Mouse (Mus musculus): ENCODE results near the gene Ltbp2. TPM values are rescaled to one million over a fixed set of nuclear protein-coding genes. Genes with fewer than 3 reads are reported as not detected.

Gene Ltbp2
- total and polyA plus RNA-seq, 2 experiments from 2014 or later: 1.1 to 8.1 TPM

DNA sequence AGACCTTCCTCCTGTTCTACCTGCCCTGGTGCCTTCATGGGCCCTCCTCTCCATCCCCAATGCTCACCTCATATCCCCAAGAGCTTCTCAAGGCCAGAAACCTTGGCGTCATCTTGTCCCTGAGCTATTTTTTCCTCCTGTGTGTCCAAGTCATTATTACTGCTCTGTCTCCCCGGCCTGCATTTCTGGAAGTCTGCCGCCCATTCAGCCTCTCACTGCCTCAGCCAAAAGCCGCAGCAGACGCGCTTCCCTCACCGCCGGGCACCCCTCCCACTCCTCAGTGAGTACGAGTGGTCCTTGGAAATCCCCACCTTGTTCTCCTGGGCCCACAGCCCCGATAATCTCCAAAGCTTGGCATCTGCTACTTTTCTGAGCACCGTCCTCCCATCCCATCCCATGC is 3.8 kb upstream of the Ltbp2 start:
- TF ChIP-seq CTCF (IDR thresholded peaks at IDR 0.05; ENCODE audit: low read depth) (no peak), EP300 (IDR thresholded peaks at IDR 0.05; ENCODE audit: low read depth) (no peak)
- no peak overlapping the region for H3K27ac ChIP-seq (ENCODE audit: low read depth)
- no peaks in the 10 kb centered on the region for H3K4me1 ChIP-seq (ENCODE audit: control insufficient read depth, insufficient read depth)
- no peaks in the 10 kb centered on the region for H3K9me3 ChIP-seq (replicated peaks; ENCODE audit: control insufficient read depth, low read length)
- 36% methylated on average over 11 of the region's 11 CpGs for WGBS
- no peaks in the 10 kb centered on the region for H3K36me3 ChIP-seq (replicated peaks; ENCODE audit: control insufficient read depth, insufficient read depth, low read length)
- ATAC-seq (ENCODE audit: insufficient read depth, low read depth) (no peak), DNase-seq (ENCODE audit: low spot score) (no peak)
- H3K4me2 ChIP-seq (ENCODE audit: low read depth, low read length): no peak overlapping the region
- peaks cover 62% of the 10 kb centered on the region for H3K27me3 ChIP-seq (ENCODE audit: control insufficient read depth, insufficient read depth, low read length)
- no peak overlapping the region for H3K4me3 ChIP-seq (ENCODE audit: low read depth, low read length)
- H3K9ac ChIP-seq (replicated peaks; ENCODE audit: low read depth, low read length): no peak overlapping the region

DNA sequence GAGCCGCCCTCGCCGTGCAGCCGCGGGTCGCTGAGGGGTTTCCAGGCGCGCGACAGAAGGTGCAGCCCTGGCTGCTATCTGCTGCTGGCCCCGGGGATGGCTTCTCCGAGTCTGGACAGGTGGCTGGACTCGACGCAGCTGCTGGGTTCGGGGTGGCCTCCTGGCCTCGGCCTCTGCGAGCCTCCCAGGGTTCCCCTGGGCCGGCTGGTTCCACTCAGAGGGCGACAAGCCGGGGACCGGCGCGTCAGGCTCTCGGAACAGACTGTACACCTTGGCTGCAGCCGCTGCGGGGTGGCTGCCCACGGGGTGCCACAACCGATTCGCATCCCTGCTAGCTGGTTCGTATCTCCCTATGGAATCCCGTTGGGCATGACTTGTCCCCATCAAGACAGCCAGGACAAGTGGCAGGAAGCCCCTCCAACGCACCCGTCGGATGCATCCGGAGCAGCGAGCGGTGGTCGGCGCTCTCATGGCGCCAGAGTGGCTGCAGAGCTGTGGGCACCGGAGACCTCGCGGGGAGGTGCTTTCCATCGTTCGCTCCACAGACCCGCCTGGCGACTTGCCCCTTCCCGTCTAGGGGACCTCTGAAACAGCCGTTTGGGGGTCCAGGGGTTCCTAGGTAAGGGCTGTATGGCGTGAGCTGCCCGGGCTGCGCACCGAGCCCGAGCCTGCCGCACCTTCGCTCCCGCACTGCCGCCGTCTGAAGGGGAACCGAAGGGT is 411 bp downstream of the Ltbp2 start:
- Histone ChIP-seq H3K27me3 (ENCODE audit: control insufficient read depth, insufficient read depth, low read length) (peaks cover 70% of the 10 kb centered on the region), H3K9me3 (replicated peaks; ENCODE audit: control insufficient read depth, low read length) (no peaks in the 10 kb centered on the region), H3K9ac (replicated peaks; ENCODE audit: low read depth, low read length) (no peak overlapping the region; the same call in 1 of the 2 replicates), H3K4me3 (ENCODE audit: low read depth, low read length) (peak overlapping the region; percentile 52), H3K27ac (ENCODE audit: low read depth) (no peak overlapping the region), H3K4me1 (ENCODE audit: control insufficient read depth, insufficient read depth) (no peaks in the 10 kb centered on the region), H3K36me3 (replicated peaks; ENCODE audit: control insufficient read depth, insufficient read depth, low read length) (no peaks in the 10 kb centered on the region), H3K4me2 (ENCODE audit: low read depth, low read length) (peak overlapping the region; percentile 72)
- no peak for DNase-seq (ENCODE audit: low spot score)
- TF ChIP-seq CTCF (IDR thresholded peaks at IDR 0.05; ENCODE audit: low read depth) (no peak), EP300 (IDR thresholded peaks at IDR 0.05; ENCODE audit: low read depth) (no peak)
- ATAC-seq (ENCODE audit: insufficient read depth, low read depth): peak; percentile 9; the same call in 1 of the 2 replicates
- WGBS: under 1% methylated on average over 59 of the region's 59 CpGs

DNA sequence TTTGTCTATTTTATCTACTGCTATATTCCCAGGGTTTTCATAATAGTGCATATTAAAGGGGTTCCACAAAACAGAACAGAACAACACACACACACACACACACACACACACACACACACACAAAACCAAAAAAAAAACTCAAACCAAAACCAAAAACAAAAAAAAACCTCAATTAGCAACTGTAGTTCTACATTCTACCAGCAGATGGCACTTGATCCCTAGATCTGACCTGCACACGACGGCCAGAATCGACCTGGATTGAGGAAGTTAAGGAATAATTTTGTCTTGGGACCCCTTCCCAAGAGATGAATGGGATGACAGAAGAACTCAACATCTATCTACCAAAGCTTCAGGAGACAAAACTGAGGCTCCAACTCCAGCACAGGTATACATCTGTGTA is 2.9 kb downstream of the Ltbp2 start:
- no peak overlapping the region for H3K4me2 ChIP-seq (ENCODE audit: low read depth, low read length)
- no peak overlapping the region for H3K9ac ChIP-seq (replicated peaks; ENCODE audit: low read depth, low read length)
- no peak for TF ChIP-seq EP300 (IDR thresholded peaks at IDR 0.05; ENCODE audit: low read depth)
- TF ChIP-seq CTCF (IDR thresholded peaks at IDR 0.05; ENCODE audit: low read depth): peak; percentile 81
- no peaks in the 10 kb centered on the region for H3K4me1 ChIP-seq (ENCODE audit: control insufficient read depth, insufficient read depth)
- peaks cover 52% of the 10 kb centered on the region for H3K27me3 ChIP-seq (ENCODE audit: control insufficient read depth, insufficient read depth, low read length)
- H3K27ac ChIP-seq (ENCODE audit: low read depth): no peak overlapping the region
- no peaks in the 10 kb centered on the region for H3K9me3 ChIP-seq (replicated peaks; ENCODE audit: control insufficient read depth, low read length)
- no peaks in the 10 kb centered on the region for H3K36me3 ChIP-seq (replicated peaks; ENCODE audit: control insufficient read depth, insufficient read depth, low read length)
- H3K4me3 ChIP-seq (ENCODE audit: low read depth, low read length): no peak overlapping the region
- 1% methylated on average over 3 of the region's 3 CpGs for WGBS
- ATAC-seq (ENCODE audit: insufficient read depth, low read depth): no peak
- peak; percentile 49 for DNase-seq (ENCODE audit: low spot score)

DNA sequence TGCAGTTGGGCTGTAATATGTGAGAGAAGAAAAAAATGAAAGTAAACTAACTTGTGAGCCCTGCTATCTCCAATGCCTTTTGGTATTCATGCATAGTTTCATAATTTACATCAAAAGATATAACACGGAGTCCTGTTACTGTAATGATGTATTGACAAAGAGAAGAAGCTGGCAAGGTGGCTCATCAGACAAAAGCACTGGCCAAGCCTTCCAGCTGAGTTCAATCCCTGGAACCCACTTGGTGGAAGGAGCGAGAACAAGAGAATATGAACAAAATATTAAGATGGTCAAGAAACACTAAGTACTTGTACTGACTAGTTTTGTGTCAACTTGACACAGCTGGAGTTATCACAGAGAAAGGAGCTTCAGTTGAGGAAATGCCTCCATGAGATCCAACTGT is 4.0 kb downstream of the Ltbp2 start:
- H3K9me3 ChIP-seq (replicated peaks; ENCODE audit: control insufficient read depth, low read length): no peaks in the 10 kb centered on the region
- DNase-seq (ENCODE audit: low spot score): no peak
- 59% methylated on average over 2 of the region's 2 CpGs for WGBS
- H3K4me2 ChIP-seq (ENCODE audit: low read depth, low read length): no peak overlapping the region
- ATAC-seq (ENCODE audit: insufficient read depth, low read depth): no peak
- no peak overlapping the region for H3K27ac ChIP-seq (ENCODE audit: low read depth)
- peaks cover 45% of the 10 kb centered on the region for H3K27me3 ChIP-seq (ENCODE audit: control insufficient read depth, insufficient read depth, low read length)
- no peak overlapping the region for H3K4me3 ChIP-seq (ENCODE audit: low read depth, low read length)
- H3K9ac ChIP-seq (replicated peaks; ENCODE audit: low read depth, low read length): no peak overlapping the region
- no peak for TF ChIP-seq CTCF (IDR thresholded peaks at IDR 0.05; ENCODE audit: low read depth)
- no peak for TF ChIP-seq EP300 (IDR thresholded peaks at IDR 0.05; ENCODE audit: low read depth)
- H3K36me3 ChIP-seq (replicated peaks; ENCODE audit: control insufficient read depth, insufficient read depth, low read length): no peaks in the 10 kb centered on the region
- no peaks in the 10 kb centered on the region for H3K4me1 ChIP-seq (ENCODE audit: control insufficient read depth, insufficient read depth)

DNA sequence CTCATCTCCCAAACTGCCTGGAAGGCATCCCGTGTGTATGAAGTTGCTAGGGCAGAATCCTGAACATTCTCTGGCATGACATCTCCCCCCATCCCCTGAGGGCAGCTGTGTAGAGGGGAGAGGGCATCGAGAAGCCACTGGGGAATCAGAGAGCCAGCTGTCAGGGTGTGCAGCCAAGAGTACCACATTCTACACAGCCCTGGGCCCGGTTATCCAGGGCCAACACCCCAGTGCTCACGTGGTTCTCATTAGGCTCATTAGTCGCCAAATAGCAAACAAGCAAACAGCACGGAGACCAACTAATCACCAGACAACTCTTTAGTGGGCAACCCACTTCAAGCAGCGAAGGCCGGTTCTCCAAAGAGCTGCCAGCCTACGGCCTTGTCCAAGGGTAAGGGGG is 10.9 kb downstream of the Ltbp2 start:
- Histone ChIP-seq H3K9ac (replicated peaks; ENCODE audit: low read depth, low read length) (no peak overlapping the region), H3K4me3 (ENCODE audit: low read depth, low read length) (no peak overlapping the region), H3K36me3 (replicated peaks; ENCODE audit: control insufficient read depth, insufficient read depth, low read length) (no peaks in the 10 kb centered on the region), H3K4me1 (ENCODE audit: control insufficient read depth, insufficient read depth) (no peaks in the 10 kb centered on the region), H3K27ac (ENCODE audit: low read depth) (no peak overlapping the region), H3K9me3 (replicated peaks; ENCODE audit: control insufficient read depth, low read length) (no peaks in the 10 kb centered on the region), H3K4me2 (ENCODE audit: low read depth, low read length) (no peak overlapping the region), H3K27me3 (ENCODE audit: control insufficient read depth, insufficient read depth, low read length) (peaks cover 6% of the 10 kb centered on the region; the same call in 1 of the 2 replicates)
- DNase-seq (ENCODE audit: low spot score) (no peak), ATAC-seq (ENCODE audit: insufficient read depth, low read depth) (no peak)
- TF ChIP-seq CTCF (IDR thresholded peaks at IDR 0.05; ENCODE audit: low read depth) (no peak), EP300 (IDR thresholded peaks at IDR 0.05; ENCODE audit: low read depth) (no peak)
- WGBS: 78% methylated on average over 9 of the region's 9 CpGs

DNA sequence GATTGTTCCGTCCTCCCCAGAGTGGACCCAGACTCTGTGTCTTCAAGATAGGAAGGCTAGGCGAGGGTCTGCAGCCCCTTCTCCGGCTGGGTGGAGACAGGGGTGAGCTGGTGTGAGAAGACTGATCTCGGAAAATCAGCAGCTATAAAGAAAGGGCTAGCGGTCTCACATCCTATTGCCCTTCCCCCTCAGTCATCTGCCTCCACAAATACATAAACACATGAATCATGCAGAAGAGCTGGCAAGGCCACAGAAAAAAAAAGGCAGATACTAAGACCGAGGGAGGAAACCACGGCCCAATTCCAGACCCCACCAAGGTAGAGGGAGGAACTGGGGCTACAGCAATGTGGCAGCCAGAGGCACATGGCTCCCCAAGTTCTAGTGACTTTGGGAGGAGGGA is 11.5 kb downstream of the Ltbp2 start:
- TF ChIP-seq CTCF (IDR thresholded peaks at IDR 0.05; ENCODE audit: low read depth): no peak
- TF ChIP-seq EP300 (IDR thresholded peaks at IDR 0.05; ENCODE audit: low read depth): no peak
- Histone ChIP-seq H3K27ac (ENCODE audit: low read depth) (no peak overlapping the region), H3K27me3 (ENCODE audit: control insufficient read depth, insufficient read depth, low read length) (peaks cover 6% of the 10 kb centered on the region; the same call in 1 of the 2 replicates), H3K9ac (replicated peaks; ENCODE audit: low read depth, low read length) (no peak overlapping the region), H3K36me3 (replicated peaks; ENCODE audit: control insufficient read depth, insufficient read depth, low read length) (no peaks in the 10 kb centered on the region), H3K4me3 (ENCODE audit: low read depth, low read length) (no peak overlapping the region), H3K4me1 (ENCODE audit: control insufficient read depth, insufficient read depth) (no peaks in the 10 kb centered on the region), H3K4me2 (ENCODE audit: low read depth, low read length) (no peak overlapping the region), H3K9me3 (replicated peaks; ENCODE audit: control insufficient read depth, low read length) (no peaks in the 10 kb centered on the region)
- WGBS: 54% methylated on average over 7 of the region's 7 CpGs
- DNase-seq (ENCODE audit: low spot score) (no peak), ATAC-seq (ENCODE audit: insufficient read depth, low read depth) (no peak)
